Mouse (Mus musculus) liver, embryonic 11.5 days (tissue): ENCODE results near the gene H2afv. TPM values are rescaled to one million over a fixed set of nuclear protein-coding genes. Genes with fewer than 3 reads are reported as not detected.
A peak's percentile ranks its signal among the peaks of the same experiment; 100 is the strongest.
"Not testable (repeated sequence)": the region's sequence is repeated elsewhere in the genome, so short reads cannot be mapped to it uniquely, and the experiment has no call there.

Experiments
- ATAC-seq: fragments of 200-750 bp; cut with Nextera tagmentation; replicated peaks from 2 replicates; pipeline ENCODE4 v1.8.0; 2017; ENCODE audit warnings: moderate number of reproducible peaks, mild to moderate bottlenecking, moderate TSS enrichment, moderate library complexity; ENCODE audit not compliant: low FRiP score
- DNase-seq: peaks from one replicate; pipeline ENCODE4 v3.0.0-alpha.2; 2017; ENCODE audit warnings: low spot score
- H3K27ac ChIP-seq: fragments of 300-500 bp; sonication (generic); 2 replicates; pipeline ENCODE4 v1.5.1; 2014; ENCODE audit warnings: mild to moderate bottlenecking, low read depth, low read length, control low read depth
- H3K27me3 ChIP-seq: fragments of 300-500 bp; sonication (generic); replicated peaks from 2 replicates; pipeline ENCODE4 v1.6.1; 2014; ENCODE audit warnings: low read length, mixed read lengths; ENCODE audit not compliant: control insufficient read depth, insufficient read depth
- H3K36me3 ChIP-seq: fragments of 300-500 bp; sonication (generic); 2 replicates; pipeline ENCODE4 v1.6.1; 2014; ENCODE audit warnings: mild to moderate bottlenecking, low read length, moderate library complexity, mixed read lengths; ENCODE audit not compliant: control insufficient read depth, insufficient read depth
- H3K4me1 ChIP-seq: fragments of 300-500 bp; sonication (generic); replicated peaks from 2 replicates; pipeline ENCODE4 v1.6.1; 2014; ENCODE audit warnings: low read length, mixed read lengths; ENCODE audit not compliant: control insufficient read depth, insufficient read depth
- H3K4me2 ChIP-seq: fragments of 300-500 bp; sonication (generic); 2 replicates; pipeline ENCODE4 v1.6.1; 2014; ENCODE audit warnings: mild to moderate bottlenecking, control low read depth, moderate library complexity
- H3K4me3 ChIP-seq: fragments of 300-500 bp; sonication (generic); 2 replicates; pipeline ENCODE4 v1.5.1; 2014; ENCODE audit warnings: low read depth, low read length, control low read depth
- H3K9ac ChIP-seq: fragments of 300-500 bp; sonication (generic); 2 replicates; pipeline ENCODE4 v1.6.1; 2014; ENCODE audit warnings: low read depth, low read length, control low read depth
- H3K9me3 ChIP-seq: fragments of 300-500 bp; sonication (generic); 2 replicates; pipeline ENCODE4 v1.6.1; 2016; ENCODE audit warnings: low read length, inconsistent platforms, mixed read lengths; ENCODE audit not compliant: control insufficient read depth
- WGBS: fragments of 180-500 bp; shearing (Covaris S2); extraction: QIAGEN DNeasy Blood & Tissue Kit; methylation state at CpG from one replicate; pipeline ENCODE4 v1.1.7; 2014; 5-methylcytosine and 5-hydroxymethylcytosine counted together
- polyA plus RNA-seq: library from polyadenylated mRNA; unstranded; fragments of >200 nt; fragmentation: Nextera tagmentation; extraction: Ambion mirVana; gene quantifications from 2 replicates; pipeline ENCODE4 v1.2.1, GENCODE M21; 2014

Gene H2afv
- polyA plus RNA-seq, 1 experiment from 2014 or later: 254 TPM

DNA sequence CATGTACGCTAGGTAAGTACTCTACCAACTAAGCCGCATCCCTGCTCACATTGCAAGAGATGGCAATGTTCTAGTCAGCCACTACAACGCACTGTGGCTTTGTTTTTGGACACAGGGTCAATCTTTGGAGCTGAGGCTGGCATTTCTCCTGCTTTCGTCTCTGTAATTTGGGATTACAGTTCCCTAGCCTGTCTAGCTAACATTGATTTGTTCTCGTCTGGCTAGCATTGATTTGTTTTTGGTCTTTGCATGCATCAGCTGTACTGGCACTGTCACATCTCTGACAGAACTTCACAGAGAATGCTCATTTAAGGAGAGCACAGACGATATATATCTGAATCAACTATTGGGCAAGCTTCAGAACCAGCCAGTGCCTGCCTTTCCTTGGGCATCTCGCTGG lies 14.1 kb downstream of the H2afv start:
- ATAC-seq (no peak), DNase-seq (no peak)
- Histone ChIP-seq H3K27me3 (no peaks in the 10 kb centered on the region), H3K4me2 (no peak overlapping the region), H3K9me3 (no peaks in the 10 kb centered on the region), H3K4me1 (no peaks in the 10 kb centered on the region), H3K4me3 (no peak overlapping the region), H3K9ac (no peak overlapping the region), H3K36me3 (peaks cover 23% of the 10 kb centered on the region), H3K27ac (no peak overlapping the region)
- 89% methylated on average over 7 of the region's 7 CpGs for WGBS

DNA sequence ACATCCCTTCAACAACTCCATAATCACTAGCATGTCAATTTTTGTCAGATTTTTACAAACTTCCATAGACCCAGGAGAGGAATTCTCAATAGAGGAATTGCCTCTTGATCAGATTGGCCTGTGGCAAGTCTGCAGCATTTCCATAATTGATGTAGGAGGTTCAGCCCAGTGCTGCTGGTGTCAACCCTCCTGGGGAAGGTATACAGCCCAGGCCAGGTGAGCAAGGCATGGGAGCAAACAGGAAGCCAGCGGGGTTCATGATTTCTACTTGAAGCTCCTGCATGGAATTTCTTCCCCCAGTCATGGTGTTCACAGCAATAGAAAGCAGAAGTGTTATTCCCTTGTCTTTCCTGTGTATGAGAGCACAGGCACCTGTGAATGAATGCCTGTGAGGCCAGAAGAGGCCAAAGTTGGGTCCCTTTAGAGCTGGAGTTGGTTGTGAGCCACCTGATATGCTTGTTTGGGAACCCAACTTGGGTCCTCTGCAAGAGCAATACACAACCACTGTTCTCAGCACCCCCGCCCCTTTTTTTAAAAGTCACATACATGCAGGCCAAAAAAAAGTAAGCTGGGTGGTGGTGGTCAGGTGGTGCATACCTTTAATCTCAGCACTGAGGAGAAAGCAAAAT lies 23.4 kb downstream of the H2afv start:
- WGBS: 68% methylated on average over 2 of the region's 2 CpGs

DNA sequence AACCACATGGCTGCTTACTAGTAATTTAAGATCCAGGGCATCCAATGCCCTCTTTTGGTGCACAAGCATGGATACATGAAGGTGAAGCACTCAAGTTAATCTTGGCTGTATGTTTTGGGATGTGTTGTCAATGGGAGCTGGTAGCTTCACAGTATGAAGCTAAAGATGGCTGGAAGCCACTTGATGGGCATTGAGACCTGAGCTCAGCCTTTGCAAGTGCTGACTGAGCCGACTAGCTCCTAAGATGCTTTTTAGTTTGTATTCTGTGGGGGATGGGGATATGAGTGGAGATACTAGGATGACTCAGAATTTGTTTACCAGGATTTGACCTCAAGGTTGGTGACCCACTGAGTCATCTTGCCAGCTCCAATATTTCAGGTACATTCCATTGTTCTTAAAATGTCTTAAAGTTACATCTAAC lies 23.9 kb downstream of the H2afv start:
- H3K4me1 ChIP-seq: peaks cover 16% of the 10 kb centered on the region
- WGBS: 19% methylated on average over 1 of the region's 1 CpGs

More for the DNA sequence above, 23.4 kb downstream of the H2afv start:
- no peak overlapping the region for H3K9ac ChIP-seq
- H3K27me3 ChIP-seq: no peaks in the 10 kb centered on the region
- peak overlapping the region; percentile 43; the same call in 1 of the 2 replicates for H3K27ac ChIP-seq
- H3K4me1 ChIP-seq: peaks cover 16% of the 10 kb centered on the region
- no peak overlapping the region for H3K4me3 ChIP-seq
- H3K36me3 ChIP-seq: peaks cover 37% of the 10 kb centered on the region
- no peak for ATAC-seq
- no peaks in the 10 kb centered on the region for H3K9me3 ChIP-seq
- no peak overlapping the region for H3K4me2 ChIP-seq
- DNase-seq: no peak

DNA sequence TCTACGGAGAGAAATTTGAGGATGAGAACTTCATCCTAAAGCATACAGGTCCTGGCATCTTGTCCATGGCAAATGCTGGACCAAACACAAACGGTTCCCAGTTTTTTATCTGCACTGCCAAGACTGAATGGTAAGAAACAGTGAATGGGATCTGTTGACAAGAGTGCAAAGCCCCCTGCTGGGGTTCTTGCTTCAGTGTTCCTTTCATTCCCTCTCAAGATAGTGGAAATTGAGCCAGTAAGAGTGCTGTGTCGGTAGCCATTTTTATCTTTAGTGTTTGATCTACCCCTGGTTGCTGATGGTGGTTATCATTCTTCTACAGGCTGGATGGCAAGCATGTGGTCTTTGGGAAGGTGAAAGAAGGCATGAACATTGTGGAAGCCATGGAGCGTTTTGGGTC lies 25.1 kb downstream of the H2afv start:
- H3K4me3 ChIP-seq, DNase-seq, H3K4me2 ChIP-seq, H3K9me3 ChIP-seq, H3K9ac ChIP-seq, H3K27me3 ChIP-seq, H3K27ac ChIP-seq, ATAC-seq: not testable (repeated sequence)
- peaks cover 24% of the 10 kb centered on the region for H3K4me1 ChIP-seq
- peaks cover 33% of the 10 kb centered on the region for H3K36me3 ChIP-seq
- WGBS: 61% methylated on average over 4 of the region's 4 CpGs

More for the DNA sequence above, 23.9 kb downstream of the H2afv start:
- no peak for ATAC-seq
- Histone ChIP-seq H3K27ac (peak overlapping the region; percentile 43; the same call in 1 of the 2 replicates), H3K4me3 (no peak overlapping the region), H3K9me3 (no peaks in the 10 kb centered on the region), H3K4me2 (no peak overlapping the region), H3K36me3 (peaks cover 35% of the 10 kb centered on the region), H3K27me3 (no peaks in the 10 kb centered on the region), H3K9ac (no peak overlapping the region)
- no peak for DNase-seq

DNA sequence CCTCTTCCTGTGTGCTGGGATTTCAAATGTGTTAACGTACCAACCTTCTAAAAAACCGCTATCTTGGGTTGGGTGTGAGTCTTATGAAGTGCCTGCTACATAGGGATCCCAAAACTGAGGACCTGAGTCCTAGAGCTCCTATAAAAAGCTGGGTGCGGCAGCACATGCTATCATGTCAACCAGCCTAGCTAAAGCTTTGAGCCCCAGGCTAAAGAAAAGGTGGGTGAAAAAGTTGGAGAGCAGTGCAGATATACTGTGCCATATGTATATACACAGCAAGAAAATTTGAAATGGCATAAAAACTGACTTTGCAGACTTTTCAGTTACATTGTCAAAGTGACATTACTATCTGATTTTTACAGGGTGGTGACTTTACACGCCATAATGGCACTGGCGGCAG lies 25.5 kb downstream of the H2afv start:
- peak overlapping the region; percentile 97 for H3K4me2 ChIP-seq
- 80% methylated on average over 5 of the region's 5 CpGs for WGBS
- peak overlapping the region; percentile 52; the same call in 1 of the 2 replicates for H3K27ac ChIP-seq
- ATAC-seq: no peak
- peaks cover 24% of the 10 kb centered on the region for H3K4me1 ChIP-seq
- H3K4me3 ChIP-seq: peak overlapping the region; percentile 24; the same call in 1 of the 2 replicates
- DNase-seq: no peak
- H3K27me3 ChIP-seq: no peaks in the 10 kb centered on the region
- peak overlapping the region; percentile 43; the same call in 1 of the 2 replicates for H3K9ac ChIP-seq
- H3K9me3 ChIP-seq: no peaks in the 10 kb centered on the region
- peaks cover 31% of the 10 kb centered on the region for H3K36me3 ChIP-seq

DNA sequence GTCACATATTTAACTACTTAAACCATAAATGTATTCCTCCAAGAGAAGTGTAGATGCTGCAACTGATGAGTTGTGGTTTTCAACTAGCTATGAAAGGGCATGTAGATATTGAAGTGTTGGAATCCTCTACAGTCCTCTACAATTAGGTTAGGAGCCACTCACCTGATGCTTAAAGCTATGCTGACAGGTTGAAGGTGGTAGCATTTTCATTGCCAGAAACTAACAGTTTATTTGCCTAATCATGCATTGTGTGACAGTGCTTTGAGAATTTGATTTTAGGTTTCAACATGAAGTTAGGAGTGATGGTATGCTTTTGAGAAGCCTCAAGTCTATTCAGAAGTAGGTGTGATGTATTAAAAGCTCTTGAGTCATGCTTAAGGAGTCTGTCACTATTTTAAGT lies 26.8 kb downstream of the H2afv start:
- ATAC-seq: no peak
- Histone ChIP-seq H3K27ac (peak overlapping the region; percentile 100), H3K9me3 (peaks cover 5% of the 10 kb centered on the region; the same call in 1 of the 2 replicates), H3K9ac (peak overlapping the region; percentile 99), H3K27me3 (no peaks in the 10 kb centered on the region), H3K4me1 (peaks cover 24% of the 10 kb centered on the region), H3K4me3 (peak overlapping the region; percentile 95), H3K4me2 (peak overlapping the region; percentile 97), H3K36me3 (peaks cover 28% of the 10 kb centered on the region)
- no peak for DNase-seq

DNA sequence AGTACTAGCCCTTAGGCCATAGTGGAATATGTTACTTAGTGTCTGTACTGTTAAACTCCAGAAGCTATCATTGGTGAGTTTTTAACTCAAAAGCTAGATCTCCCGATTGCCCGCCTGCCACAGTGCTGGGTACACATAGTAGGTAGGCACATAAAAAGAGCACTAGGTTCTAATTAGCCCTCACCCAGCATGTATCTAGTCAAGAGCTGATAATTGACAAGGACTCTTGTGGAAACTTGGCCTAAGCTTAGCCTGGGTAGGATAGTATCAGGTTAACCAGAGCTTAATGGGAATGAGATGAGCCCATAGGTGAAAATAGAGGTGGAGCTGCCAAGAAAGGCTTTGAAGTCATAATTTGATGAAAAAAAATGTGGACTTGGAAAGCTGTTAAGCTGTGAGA lies 27.2 kb downstream of the H2afv start:
- Histone ChIP-seq H3K9ac (peak overlapping the region; percentile 99), H3K4me1 (peaks cover 24% of the 10 kb centered on the region), H3K4me3 (peak overlapping the region; percentile 95), H3K9me3 (peaks cover 5% of the 10 kb centered on the region; the same call in 1 of the 2 replicates), H3K27me3 (no peaks in the 10 kb centered on the region), H3K36me3 (peaks cover 28% of the 10 kb centered on the region), H3K27ac (peak overlapping the region; percentile 100), H3K4me2 (peak overlapping the region; percentile 97)
- ATAC-seq: no peak
- DNase-seq: no peak
- WGBS: 22% methylated on average over 2 of the region's 2 CpGs

DNA sequence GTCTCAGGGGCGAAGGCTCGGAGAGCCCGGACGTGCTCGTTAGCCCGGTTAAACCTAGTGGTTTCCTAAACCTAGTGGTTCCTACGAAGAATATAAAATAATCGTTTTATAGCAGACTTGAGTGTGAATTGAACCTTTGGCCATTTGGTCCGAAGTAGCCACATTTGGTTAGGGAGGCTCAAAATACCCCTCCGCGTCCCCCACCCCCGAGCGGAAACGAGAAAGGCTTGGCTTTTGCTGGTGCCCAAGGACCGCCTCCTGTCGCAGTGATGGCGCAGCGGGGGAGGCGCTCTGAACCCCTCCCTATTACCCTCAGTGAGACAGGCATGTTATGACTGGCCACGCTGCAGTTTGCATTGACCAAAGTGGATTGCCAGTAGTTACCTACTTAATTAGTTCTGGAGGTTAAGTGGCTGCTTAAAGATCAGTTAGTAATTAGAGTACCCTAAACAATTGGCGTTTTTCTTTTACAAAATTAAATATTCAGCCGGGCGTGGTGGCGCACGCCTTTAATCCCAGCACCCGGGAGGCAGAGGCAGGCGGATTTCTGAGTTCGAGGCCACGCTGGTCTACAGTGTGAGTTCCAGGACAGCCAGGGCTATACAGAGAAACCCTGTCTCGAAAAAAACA lies 27.7 kb downstream of the H2afv start:
- peak overlapping the region; percentile 99 for H3K9ac ChIP-seq
- H3K27ac ChIP-seq: peak overlapping the region; percentile 100
- H3K9me3 ChIP-seq: peaks cover 5% of the 10 kb centered on the region; the same call in 1 of the 2 replicates
- no peaks in the 10 kb centered on the region for H3K27me3 ChIP-seq
- WGBS: 2% methylated on average over 30 of the region's 30 CpGs
- H3K4me3 ChIP-seq: peak overlapping the region; percentile 95
- peaks cover 28% of the 10 kb centered on the region for H3K36me3 ChIP-seq
- DNase-seq (peak; percentile 74), ATAC-seq (peak; percentile 65)
- H3K4me1 ChIP-seq: peaks cover 24% of the 10 kb centered on the region
- H3K4me2 ChIP-seq: peak overlapping the region; percentile 97
